Comparison of ENCODE assay signal across 19 mouse cellular contexts in the genomic region with DNA sequence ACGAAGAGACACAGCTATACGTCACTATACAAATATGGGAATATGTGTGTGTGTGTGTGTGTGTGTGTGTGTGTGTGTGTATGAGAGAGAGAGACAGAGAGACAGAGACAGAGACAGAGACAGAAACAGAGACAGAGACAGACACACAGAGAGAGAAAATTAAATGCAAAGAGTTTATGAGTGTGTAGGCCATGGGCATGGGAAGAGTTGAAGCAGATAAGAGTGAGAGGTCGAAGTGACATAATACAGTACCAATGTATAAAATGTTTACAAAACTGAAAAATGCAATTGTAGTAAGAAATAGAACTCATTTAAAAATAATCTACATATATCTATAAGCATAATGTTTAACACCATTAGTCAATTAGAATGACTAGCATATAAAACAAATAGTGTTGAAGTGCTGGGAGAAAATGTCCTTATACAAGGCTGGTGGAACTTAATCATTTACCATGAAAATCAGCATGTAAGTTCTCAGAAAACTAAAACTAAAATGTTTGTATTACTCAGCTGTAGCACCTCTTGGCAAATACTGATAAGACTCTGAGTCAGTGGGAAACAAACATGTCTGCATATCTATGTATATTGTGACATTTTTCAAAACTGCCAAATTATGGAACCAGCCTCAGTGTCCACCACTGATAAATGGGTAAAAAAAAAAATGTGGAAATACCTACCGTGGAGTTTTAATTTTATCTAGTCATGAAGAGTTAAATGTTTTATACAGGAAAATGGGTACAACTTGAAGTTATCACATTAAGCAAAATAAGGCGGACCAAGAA.
DNase-seq lines count a peak whose midpoint lies in the region; ATAC-seq and TF ChIP-seq lines count a peak whose summit lies in the region.
"Had no signal": no experiment of that assay in that cellular context is flagged by ENCODE, and none has a peak within 500 bp of the region (broad histone marks: within the 10 kb centered on the region; RNA-seq: fewer than 3 reads in every experiment).

No protein-coding gene starts in this region.

- no peak overlapping the region for H3K9ac ChIP-seq in liver, embryonic 14.5 days (replicated peaks)
- no peak overlapping the region for H3K9ac ChIP-seq in stomach, embryonic 15.5 days
- H3K9ac ChIP-seq: embryonic facial prominence, embryonic 12.5 days; heart, embryonic 13.5 days; hindbrain, embryonic 13.5 days had no signal

- peak; percentile 92 for ATAC-seq in G1E (ENCODE audit: extremely low read depth, insufficient number of reproducible peaks, low FRiP score, poor library complexity, severe bottlenecking)
- peak; percentile 86 for ATAC-seq in liver, embryonic 14.5 days (ENCODE audit: insufficient read depth)
- ATAC-seq in stomach, embryonic 15.5 days (ENCODE audit: insufficient read depth, low FRiP score, low read depth): peak; percentile 39; the same call in 1 of the 2 replicates
- ATAC-seq: hindbrain, postnatal 0 days had no signal

- 51% methylated on average over 5 of the region's 5 CpGs for whole genome bisulfite sequencing in liver, embryonic 14.5 days (ENCODE audit: insufficient replicate concordance)
- 84% methylated on average over 5 of the region's 5 CpGs for WGBS in stomach, embryonic 15.5 days

- no peaks in the 10 kb centered on the region for H3K27me3 ChIP-seq in G1E (ENCODE audit: insufficient read depth, low read length)
- no peaks in the 10 kb centered on the region for H3K27me3 ChIP-seq in liver, embryonic 14.5 days (ENCODE audit: control insufficient read depth, insufficient read depth, low read length)
- H3K27me3 ChIP-seq in stomach, embryonic 15.5 days (replicated peaks): no peaks in the 10 kb centered on the region
- H3K27me3 ChIP-seq: embryonic facial prominence, embryonic 12.5 days; heart, embryonic 13.5 days; hindbrain, embryonic 13.5 days had no signal

- peak; percentile 76 for TF ChIP-seq EP300 in liver, embryonic 14.5 days (IDR thresholded peaks at IDR 0.05; ENCODE audit: low read depth)

- no peak overlapping the region for H3K4me3 ChIP-seq in G1E (ENCODE audit: low read depth, low read length)
- H3K4me3 ChIP-seq in liver, embryonic 14.5 days (ENCODE audit: insufficient read depth in 1 of 2, low read depth in 2 of 2, low read length in 2 of 2): no peak overlapping the region
- no peak overlapping the region for H3K4me3 ChIP-seq in stomach, embryonic 15.5 days (replicated peaks)
- H3K4me3 ChIP-seq: embryonic facial prominence, embryonic 12.5 days; gastrocnemius, adult 2 months; heart, embryonic 13.5 days; hindbrain, embryonic 13.5 days had no signal

- peaks cover 15% of the 10 kb centered on the region for H3K4me1 ChIP-seq in G1E (ENCODE audit: insufficient read depth, low read depth, low read length)
- H3K4me1 ChIP-seq in liver, embryonic 14.5 days (replicated peaks; ENCODE audit: control insufficient read depth in 2 of 2, insufficient read depth in 2 of 2, low read length in 1 of 2): no peaks in the 10 kb centered on the region; a peak in 1 of 4 replicates
- H3K4me1 ChIP-seq in stomach, embryonic 15.5 days: no peaks in the 10 kb centered on the region
- H3K4me1 ChIP-seq: embryonic facial prominence, embryonic 12.5 days; heart, embryonic 13.5 days; hindbrain, embryonic 13.5 days had no signal

- no peak for TF ChIP-seq CTCF in G1E (IDR thresholded peaks at IDR 0.05; ENCODE audit: low read depth, low read length)
- no peak for TF ChIP-seq CTCF in liver, embryonic 14.5 days (IDR thresholded peaks at IDR 0.05; ENCODE audit: low read depth)

- H3K27ac ChIP-seq in liver, embryonic 14.5 days: no peak overlapping the region
- no peak overlapping the region for H3K27ac ChIP-seq in stomach, embryonic 15.5 days
- H3K27ac ChIP-seq: embryonic facial prominence, embryonic 12.5 days; gastrocnemius, adult 2 months; heart, embryonic 13.5 days; hindbrain, embryonic 13.5 days; hindbrain, postnatal 0 days had no signal

- no peak overlapping the region for H3K4me2 ChIP-seq in liver, embryonic 14.5 days (ENCODE audit: low read depth)
- H3K4me2 ChIP-seq in stomach, embryonic 15.5 days: no peak overlapping the region
- H3K4me2 ChIP-seq: embryonic facial prominence, embryonic 12.5 days; heart, embryonic 13.5 days; hindbrain, embryonic 13.5 days had no signal

- no peaks in the 10 kb centered on the region for H3K36me3 ChIP-seq in G1E (replicated peaks)
- no peaks in the 10 kb centered on the region for H3K36me3 ChIP-seq in liver, embryonic 14.5 days (replicated peaks; ENCODE audit: control insufficient read depth, insufficient read depth, low read depth)
- H3K36me3 ChIP-seq in stomach, embryonic 15.5 days: no peaks in the 10 kb centered on the region
- H3K36me3 ChIP-seq: embryonic facial prominence, embryonic 12.5 days; heart, embryonic 13.5 days; hindbrain, embryonic 13.5 days had no signal

- intact Hi-C loops in heart, postnatal 10 days (cut with DNase I): no loop called here

- no peak for DNase-seq in G1E (ENCODE audit: low spot score)
- peak; percentile 40 for DNase-seq in c-Kit-positive CD71-positive TER-119-negative erythroid progenitor cells, embryonic 14.5 days (ENCODE audit: low read depth)
- peak; percentile 16 to 38 (median 30) for DNase-seq in liver, embryonic 14.5 days (ENCODE audit: low read depth in 3 of 3, low spot score in 3 of 3)
- DNase-seq in left cerebral cortex, adult 8-10 months (ENCODE audit: low spot score in 2 of 2): no peak
- no peak for DNase-seq in heart, postnatal 10 days
- no peak for DNase-seq in Muller cell, postnatal 12 days (ENCODE audit: inconsistent ontology term)
- DNase-seq: adrenal gland, adult 2 months; adrenal gland, postnatal 25 days; cerebellum, adult 11 months; cerebellum, adult 8-10 months; cerebellum, postnatal 14 days; gastrocnemius, adult 2 months; gastrocnemius, postnatal 25 days; heart, postnatal 4 days had no signal

- no peaks in the 10 kb centered on the region for H3K9me3 ChIP-seq in G1E (replicated peaks)
- no peaks in the 10 kb centered on the region for H3K9me3 ChIP-seq in liver, embryonic 14.5 days (ENCODE audit: control insufficient read depth, low read length)
- H3K9me3 ChIP-seq in stomach, embryonic 15.5 days: no peaks in the 10 kb centered on the region
- H3K9me3 ChIP-seq: embryonic facial prominence, embryonic 12.5 days; heart, embryonic 13.5 days; hindbrain, embryonic 13.5 days had no signal

Comparison
In these comparisons a context has a peak if more than half of its experiments do, and no peak if none do; other contexts are left out.
1. ATAC-seq: peak in every context shown above with its lines; median percentile 92 in G1E; 86 in liver, embryonic 14.5 days; 39 in stomach, embryonic 15.5 days.
2. DNase-seq: peak in c-Kit-positive CD71-positive TER-119-negative erythroid progenitor cells, embryonic 14.5 days (single experiment) and liver, embryonic 14.5 days (3 of 3); none in G1E (single experiment), left cerebral cortex, adult 8-10 months (0 of 2), heart, postnatal 10 days (0 of 2) and Muller cell, postnatal 12 days (single experiment).